Mouse (Mus musculus): ENCODE measurements around the gene Smco3.

DNA sequence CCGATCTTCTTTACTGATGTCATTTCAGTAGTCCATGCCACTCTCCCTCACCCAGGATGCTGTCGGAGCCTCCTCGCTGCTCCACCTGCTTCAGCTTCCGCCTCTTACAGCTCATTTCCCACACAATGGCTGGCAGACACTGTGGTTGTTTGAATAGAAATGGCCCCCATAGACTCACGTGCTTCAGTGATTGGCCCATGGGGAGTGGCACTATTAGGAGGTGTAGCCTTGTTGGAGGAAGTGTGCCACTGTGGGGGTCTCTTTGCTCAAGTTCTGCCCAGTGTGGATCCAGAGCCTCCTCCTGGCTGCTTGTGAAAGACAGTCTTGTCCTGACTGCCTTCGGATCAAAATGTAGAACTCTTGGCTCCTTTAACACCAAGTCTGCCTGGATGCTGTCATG lies 39.4 kb downstream of the Smco3 start:
- TF ChIP-seq POLR2A (IDR thresholded peaks at IDR 0.05; ENCODE audit: borderline replicate concordance, low read depth, low read length) = no peak
- no peak for TF ChIP-seq CTCF (IDR thresholded peaks at IDR 0.05; ENCODE audit: low read depth, low read length)

Data from bone marrow macrophage, adult 2 months (primary cell).